Mouse (Mus musculus) gastrocnemius, postnatal 4 days (tissue): ENCODE results near the gene Atp1a1. TPM values are rescaled to one million over a fixed set of nuclear protein-coding genes. Genes with fewer than 3 reads are reported as not detected.
A peak's percentile ranks its signal among the peaks of the same experiment; 100 is the strongest.

Source experiments
- DNase-seq, 2 experiments: peaks; one replicate each; pipeline ENCODE4 v3.0.0; 2021 to 2022; ENCODE audit warnings: low spot score in 2 of 2, mixed read lengths in 2 of 2
- total RNA-seq, 2 experiments: library from RNA; stranded (reverse); gene quantifications; 2 replicates each; pipeline ENCODE4 v1.2.3; 2021

The Atp1a1 gene
- total RNA-seq, 2 experiments from 2014 or later: 112 to 117 TPM

GRCm38 (mm10) chr3:101594982-101595381, 9.5 kb downstream of the Atp1a1 start:
- DNase-seq: no peak

GRCm38 (mm10) chr3:101593266-101593651, 11.2 kb downstream of the Atp1a1 start:
- DNase-seq: no peak

GRCm38 (mm10) chr3:101592281-101593265, 11.9 kb downstream of the Atp1a1 start:
- DNase-seq: no peak

GRCm38 (mm10) chr3:101590380-101590779, 14.1 kb downstream of the Atp1a1 start:
- no peak for DNase-seq

GRCm38 (mm10) chr3:101588299-101588698, 16.2 kb downstream of the Atp1a1 start:
- no peak for DNase-seq

- no peak for DNase-seq
Measured at GRCm38 (mm10) chr3:101586794-101587193, 17.7 kb downstream of the Atp1a1 start.

- DNase-seq: no peak
Measured at GRCm38 (mm10) chr3:101578072-101578471, 26.4 kb downstream of the Atp1a1 start.

GRCm38 (mm10) chr3:101577361-101577760, 27.1 kb downstream of the Atp1a1 start:
- DNase-seq: no peak

- DNase-seq: no peak
Measured at GRCm38 (mm10) chr3:101575527-101576085, 28.9 kb downstream of the Atp1a1 start.

GRCm38 (mm10) chr3:101574463-101575193, 29.9 kb downstream of the Atp1a1 start:
- no peak for DNase-seq

- DNase-seq: no peak
Measured at GRCm38 (mm10) chr3:101572991-101573390, 31.5 kb downstream of the Atp1a1 start.

GRCm38 (mm10) chr3:101572174-101572626, 32.3 kb downstream of the Atp1a1 start:
- DNase-seq: peak in 1 of 2 experiments; percentile 33

- DNase-seq: no peak
Measured at GRCm38 (mm10) chr3:101571515-101572130, 32.9 kb downstream of the Atp1a1 start.

- DNase-seq: no peak
Measured at GRCm38 (mm10) chr3:101570747-101571514, 33.6 kb downstream of the Atp1a1 start.

- no peak for DNase-seq
Measured at GRCm38 (mm10) chr3:101570246-101570645, 34.2 kb downstream of the Atp1a1 start.

- no peak for DNase-seq
Measured at GRCm38 (mm10) chr3:101568627-101569026, 35.9 kb downstream of the Atp1a1 start.

GRCm38 (mm10) chr3:101564011-101564410, 40.5 kb downstream of the Atp1a1 start:
- no peak for DNase-seq

- no peak for DNase-seq
Measured at GRCm38 (mm10) chr3:101562510-101563209, 41.8 kb downstream of the Atp1a1 start.

GRCm38 (mm10) chr3:101561948-101562347, 42.5 kb downstream of the Atp1a1 start:
- no peak for DNase-seq
